Mouse (Mus musculus): ENCODE measurements around the gene Acvr2b. TPM values are rescaled to one million over a fixed set of nuclear protein-coding genes. Genes with fewer than 3 reads are reported as not detected.
"Not testable (repeated sequence)": the region's sequence is repeated elsewhere in the genome, so short reads cannot be mapped to it uniquely, and the experiment has no call there.

Acvr2b gene
- polyA plus RNA-seq (2017; shearing (Covaris generic)), result not detected

GRCm38 (mm10) chr9:119401801-119402214, at the start of gene Acvr2b:
Acvr2b (plus strand) TSS chr9:119402118.
- no peak for ATAC-seq

- ATAC-seq, result no peak
These were observed 48.0 kb upstream of the Acvr2b start for GRCm38 (mm10) chr9:119353926-119354325.

GRCm38 (mm10) chr9:119355943-119356342, 46.0 kb upstream of the Acvr2b start:
- no peak for ATAC-seq

- peak; percentile 44 for ATAC-seq
These were observed 44.4 kb upstream of the Acvr2b start, which contains the start of gene Xylb for GRCm38 (mm10) chr9:119357331-119358057. Xylb (plus strand) TSS chr9:119357381.

- ATAC-seq, result no peak
These were observed 43.9 kb upstream of the Acvr2b start for GRCm38 (mm10) chr9:119358058-119358429.

GRCm38 (mm10) chr9:119361416-119361815, 40.5 kb upstream of the Acvr2b start:
- ATAC-seq, result no peak

GRCm38 (mm10) chr9:119363229-119363628, 38.7 kb upstream of the Acvr2b start:
- no peak for ATAC-seq

- no peak for ATAC-seq
These were observed 36.6 kb upstream of the Acvr2b start, which contains the start of gene Slc22a14 for GRCm38 (mm10) chr9:119365284-119365683. Slc22a14 (minus strand) TSS chr9:119365553.

- ATAC-seq, result no peak
These were observed 33.6 kb upstream of the Acvr2b start for GRCm38 (mm10) chr9:119368367-119368766.

GRCm38 (mm10) chr9:119370770-119371169, 31.1 kb upstream of the Acvr2b start:
- not testable (repeated sequence) for ATAC-seq

GRCm38 (mm10) chr9:119371251-119371650, 30.7 kb upstream of the Acvr2b start:
- no peak for ATAC-seq

GRCm38 (mm10) chr9:119375008-119375407, 26.9 kb upstream of the Acvr2b start:
- no peak for ATAC-seq

- ATAC-seq, result no peak
These were observed 26.4 kb upstream of the Acvr2b start for GRCm38 (mm10) chr9:119375556-119375955.

GRCm38 (mm10) chr9:119378231-119378630, 23.7 kb upstream of the Acvr2b start:
- no peak for ATAC-seq

GRCm38 (mm10) chr9:119382603-119383002, 19.3 kb upstream of the Acvr2b start:
- ATAC-seq, result no peak

- no peak for ATAC-seq
These were observed 13.0 kb upstream of the Acvr2b start for GRCm38 (mm10) chr9:119388956-119389355.

- no peak for ATAC-seq
These were observed 11.7 kb upstream of the Acvr2b start for GRCm38 (mm10) chr9:119390214-119390613.

- ATAC-seq, result no peak
These were observed 7.1 kb upstream of the Acvr2b start for GRCm38 (mm10) chr9:119394808-119395207.

- no peak for ATAC-seq
These were observed 567 bp upstream of the Acvr2b start for GRCm38 (mm10) chr9:119401351-119401750.

- no peak for ATAC-seq
These were observed 626 bp downstream of the Acvr2b start for GRCm38 (mm10) chr9:119402253-119403235.

GRCm38 (mm10) chr9:119403236-119403641, 1.3 kb downstream of the Acvr2b start:
- no peak for ATAC-seq

GRCm38 (mm10) chr9:119404090-119404489, 2.2 kb downstream of the Acvr2b start:
- no peak for ATAC-seq

- no peak for ATAC-seq
These were observed 6.0 kb downstream of the Acvr2b start for GRCm38 (mm10) chr9:119407884-119408283.
